Mouse (Mus musculus) kidney, postnatal 0 days (tissue): ENCODE data around the gene Adamtsl3. TPM values are rescaled to one million over a fixed set of nuclear protein-coding genes. Genes with fewer than 3 reads are reported as not detected.

Experiments
- ATAC-seq: fragments of 200-750 bp; cut with Nextera tagmentation; replicated peaks from 2 replicates; pipeline ENCODE4 v1.8.0; 2017; ENCODE audit warnings: low read depth, moderate number of reproducible peaks, moderate TSS enrichment, moderate library complexity; ENCODE audit not compliant: low FRiP score
- DNase-seq: peaks from one replicate; pipeline ENCODE4 v3.0.0-alpha.2; 2016; ENCODE audit warnings: low spot score
- H3K27ac ChIP-seq: fragments of 300-500 bp; sonication (generic); 2 replicates; pipeline ENCODE4 v1.5.1; 2014; ENCODE audit warnings: mild to moderate bottlenecking
- H3K27me3 ChIP-seq: fragments of 300-500 bp; sonication (generic); 2 replicates; pipeline ENCODE4 v1.6.1; 2014; ENCODE audit warnings: low read length, mixed read lengths; ENCODE audit not compliant: insufficient read depth
- H3K36me3 ChIP-seq: fragments of 300-500 bp; sonication (generic); 2 replicates; pipeline ENCODE4 v1.6.1; 2014; ENCODE audit warnings: low read length, mixed read lengths; ENCODE audit not compliant: insufficient read depth
- H3K4me1 ChIP-seq: fragments of 300-500 bp; sonication (generic); replicated peaks from 2 replicates; pipeline ENCODE4 v1.6.1; 2014; ENCODE audit warnings: antibody characterized with exemption, low read length, mixed read lengths; ENCODE audit not compliant: insufficient read depth
- H3K4me2 ChIP-seq: fragments of 300-500 bp; sonication (generic); 2 replicates; pipeline ENCODE4 v1.6.1; 2014; ENCODE audit warnings: mild to moderate bottlenecking, low read length, moderate library complexity, mixed read lengths
- H3K4me3 ChIP-seq: fragments of 300-500 bp; sonication (generic); replicated peaks from 2 replicates; pipeline ENCODE4 v1.5.1; 2014; ENCODE audit warnings: low read depth, low read length
- H3K9ac ChIP-seq: fragments of 300-500 bp; sonication (generic); 2 replicates; pipeline ENCODE4 v1.6.1; 2014; ENCODE audit warnings: low read depth, low read length
- H3K9me3 ChIP-seq: fragments of 300-500 bp; sonication (generic); replicated peaks from 2 replicates; pipeline ENCODE4 v1.6.1; 2016; ENCODE audit warnings: low read length, inconsistent platforms, mixed read lengths
- CTCF ChIP-seq: IDR thresholded peaks from 2 replicates; pipeline ENCODE4 v1.5.1; 2016; ENCODE audit warnings: antibody characterized with exemption, low read depth, mild to moderate bottlenecking, moderate library complexity
- WGBS: fragments of 180-500 bp; shearing (Covaris S2); extraction: QIAGEN DNeasy Blood & Tissue Kit; methylation state at CpG from one replicate; pipeline ENCODE4 v1.1.7; 2014; 5-methylcytosine and 5-hydroxymethylcytosine counted together
- polyA plus RNA-seq: library from polyadenylated mRNA; unstranded; fragments of >200 nt; fragmentation: Nextera tagmentation; extraction: Ambion mirVana; gene quantifications from 2 replicates; pipeline ENCODE4 v1.2.1, GENCODE M21; 2015

Gene Adamtsl3
- polyA plus RNA-seq, 1 experiment from 2014 or later, result 0.47 TPM

- H3K27ac ChIP-seq, result no peak overlapping the region
- H3K9ac ChIP-seq, result no peak overlapping the region
- peak; percentile 78 for DNase-seq
- under 1% methylated on average over 34 of the region's 34 CpGs for WGBS
- H3K4me3 ChIP-seq, result peak overlapping the region; percentile 45
- peak overlapping the region; percentile 77 for H3K4me2 ChIP-seq
- no peaks in the 10 kb centered on the region for H3K9me3 ChIP-seq
- H3K4me1 ChIP-seq, result 0 out of 2 replicates have a peak, but pooled peaks cover 3% of the 10 kb centered on the region
- ATAC-seq, result peak; percentile 65
- peaks cover 32% of the 10 kb centered on the region for H3K27me3 ChIP-seq
- TF ChIP-seq CTCF, result 0 out of 2 replicates have a peak, but pooled peaks have one; percentile 19
- H3K36me3 ChIP-seq, result no peaks in the 10 kb centered on the region
Measured at GRCm38 (mm10) chr7:82336132-82336531, 638 bp downstream of the Adamtsl3 start.

- Histone ChIP-seq H3K4me1 (0 out of 2 replicates have a peak, but pooled peaks cover 6% of the 10 kb centered on the region), H3K4me2 (no peak overlapping the region), H3K27ac (no peak overlapping the region), H3K36me3 (no peaks in the 10 kb centered on the region), H3K9me3 (no peaks in the 10 kb centered on the region), H3K27me3 (peaks cover 32% of the 10 kb centered on the region), H3K9ac (no peak overlapping the region), H3K4me3 (no peak overlapping the region)
- DNase-seq (no peak), ATAC-seq (no peak)
- WGBS, result 73% methylated on average over 9 of the region's 9 CpGs
- TF ChIP-seq CTCF, result no peak
Measured at GRCm38 (mm10) chr7:82338121-82338520, 2.6 kb downstream of the Adamtsl3 start.

- ATAC-seq (no peak), DNase-seq (no peak)
- Histone ChIP-seq H3K27ac (no peak overlapping the region), H3K9me3 (no peaks in the 10 kb centered on the region), H3K4me3 (no peak overlapping the region), H3K36me3 (no peaks in the 10 kb centered on the region), H3K4me1 (0 out of 2 replicates have a peak, but pooled peaks cover 6% of the 10 kb centered on the region), H3K27me3 (peaks cover 32% of the 10 kb centered on the region), H3K9ac (no peak overlapping the region), H3K4me2 (no peak overlapping the region)
- 73% methylated on average over 4 of the region's 4 CpGs for WGBS
- TF ChIP-seq CTCF, result peak; percentile 38
Measured at GRCm38 (mm10) chr7:82338532-82338931, 3.0 kb downstream of the Adamtsl3 start.

- ATAC-seq (no peak), DNase-seq (no peak)
- Histone ChIP-seq H3K27me3 (peaks cover 32% of the 10 kb centered on the region), H3K4me1 (0 out of 2 replicates have a peak, but pooled peaks cover 6% of the 10 kb centered on the region), H3K4me3 (no peak overlapping the region), H3K9ac (no peak overlapping the region), H3K36me3 (no peaks in the 10 kb centered on the region), H3K27ac (no peak overlapping the region), H3K9me3 (no peaks in the 10 kb centered on the region), H3K4me2 (no peak overlapping the region)
- peak; percentile 52 for TF ChIP-seq CTCF
- 59% methylated on average over 3 of the region's 3 CpGs for WGBS
Measured at GRCm38 (mm10) chr7:82339214-82339613, 3.7 kb downstream of the Adamtsl3 start.

- Histone ChIP-seq H3K36me3 (no peaks in the 10 kb centered on the region), H3K4me3 (no peak overlapping the region), H3K9ac (no peak overlapping the region), H3K4me2 (no peak overlapping the region), H3K27me3 (peaks cover 12% of the 10 kb centered on the region), H3K27ac (0 out of 2 replicates have a peak overlapping the region, but pooled peaks have one; percentile 14), H3K9me3 (no peaks in the 10 kb centered on the region), H3K4me1 (0 out of 2 replicates have a peak, but pooled peaks cover 3% of the 10 kb centered on the region)
- ATAC-seq, result no peak
- no peak for DNase-seq
- TF ChIP-seq CTCF, result no peak
- WGBS, result 23% methylated on average over 8 of the region's 8 CpGs
Measured at GRCm38 (mm10) chr7:82341476-82341875, 6.0 kb downstream of the Adamtsl3 start.

- Histone ChIP-seq H3K9ac (no peak overlapping the region), H3K27ac (no peak overlapping the region), H3K4me3 (no peak overlapping the region), H3K4me1 (no peaks in the 10 kb centered on the region), H3K4me2 (no peak overlapping the region), H3K36me3 (no peaks in the 10 kb centered on the region), H3K27me3 (no peaks in the 10 kb centered on the region), H3K9me3 (no peaks in the 10 kb centered on the region)
- ATAC-seq (no peak), DNase-seq (no peak)
- TF ChIP-seq CTCF, result no peak
- WGBS, result 65% methylated on average over 2 of the region's 2 CpGs
Measured at GRCm38 (mm10) chr7:82346706-82347105, 11.2 kb downstream of the Adamtsl3 start.

GRCm38 (mm10) chr7:82349796-82350195 lies 14.3 kb downstream of the Adamtsl3 start:
- ATAC-seq, result no peak
- H3K4me3 ChIP-seq, result no peak overlapping the region
- no peaks in the 10 kb centered on the region for H3K27me3 ChIP-seq
- no peaks in the 10 kb centered on the region for H3K4me1 ChIP-seq
- H3K4me2 ChIP-seq, result no peak overlapping the region
- no peaks in the 10 kb centered on the region for H3K9me3 ChIP-seq
- TF ChIP-seq CTCF, result no peak
- DNase-seq, result no peak
- H3K9ac ChIP-seq, result no peak overlapping the region
- H3K27ac ChIP-seq, result no peak overlapping the region
- no peaks in the 10 kb centered on the region for H3K36me3 ChIP-seq
- 70% methylated on average over 7 of the region's 7 CpGs for WGBS
